Mouse (Mus musculus) large intestine, adult 2 months (tissue): ENCODE measurements at regions not wholly inside any gene's neighbourhood (a gene's known extent, or its start where the extent isn't known, plus 50 kb on each side); places are given as distances from the start of the nearest gene placed in this dataset.

Experiments used
- DNase-seq: peaks from one replicate; pipeline ENCODE4 v3.0.0-alpha.2; 2012; ENCODE audit warnings: low read depth, low spot score
- WGBS: fragments of 180-500 bp; shearing (Covaris S2); methylation state at CpG from one replicate; pipeline ENCODE4 v1.1.7; 2018; 5-methylcytosine and 5-hydroxymethylcytosine counted together

DNA sequence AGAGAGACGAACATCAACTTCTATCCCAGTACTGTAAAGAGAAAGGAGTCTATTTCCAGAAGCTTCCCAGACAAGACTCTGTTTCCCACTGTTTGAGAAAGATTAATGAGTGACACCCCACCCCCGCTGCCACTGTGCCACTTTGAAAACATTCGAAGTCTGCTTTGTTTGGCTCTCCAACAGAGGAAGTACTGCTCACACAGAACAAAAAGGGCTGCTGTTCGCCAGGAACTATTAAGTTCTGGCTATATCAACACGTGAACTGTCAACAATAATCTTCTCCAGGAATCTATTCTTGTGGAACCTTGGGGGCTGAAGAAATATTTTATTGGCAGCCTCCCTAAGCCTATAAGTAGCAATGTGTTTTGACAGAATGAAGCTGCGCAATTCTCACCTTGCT lies 144.7 kb upstream of the Flrt2 start:
- no peak for DNase-seq
- 13% methylated on average over 6 of the region's 6 CpGs for WGBS

DNA sequence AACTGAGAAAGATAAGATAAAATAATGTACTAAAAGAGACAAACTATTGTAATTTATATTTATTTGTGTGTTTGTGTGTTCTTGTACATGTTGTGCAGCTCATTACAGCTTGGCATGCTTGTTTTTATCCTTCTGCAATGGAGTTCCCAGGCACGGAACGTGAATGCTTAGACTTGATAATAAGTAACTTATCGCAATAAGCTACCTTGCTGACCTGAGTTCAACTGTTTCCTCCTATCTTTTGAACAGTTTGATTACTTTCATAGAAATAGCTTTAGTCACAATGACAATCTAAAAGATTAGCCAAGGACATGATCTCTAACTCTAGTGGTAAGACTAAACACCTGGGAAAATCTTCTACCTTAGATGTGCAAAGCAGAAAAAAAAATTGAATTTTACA lies 138.9 kb upstream of the Flrt2 start:
- WGBS: 40% methylated on average over 3 of the region's 3 CpGs
- DNase-seq: no peak

DNA sequence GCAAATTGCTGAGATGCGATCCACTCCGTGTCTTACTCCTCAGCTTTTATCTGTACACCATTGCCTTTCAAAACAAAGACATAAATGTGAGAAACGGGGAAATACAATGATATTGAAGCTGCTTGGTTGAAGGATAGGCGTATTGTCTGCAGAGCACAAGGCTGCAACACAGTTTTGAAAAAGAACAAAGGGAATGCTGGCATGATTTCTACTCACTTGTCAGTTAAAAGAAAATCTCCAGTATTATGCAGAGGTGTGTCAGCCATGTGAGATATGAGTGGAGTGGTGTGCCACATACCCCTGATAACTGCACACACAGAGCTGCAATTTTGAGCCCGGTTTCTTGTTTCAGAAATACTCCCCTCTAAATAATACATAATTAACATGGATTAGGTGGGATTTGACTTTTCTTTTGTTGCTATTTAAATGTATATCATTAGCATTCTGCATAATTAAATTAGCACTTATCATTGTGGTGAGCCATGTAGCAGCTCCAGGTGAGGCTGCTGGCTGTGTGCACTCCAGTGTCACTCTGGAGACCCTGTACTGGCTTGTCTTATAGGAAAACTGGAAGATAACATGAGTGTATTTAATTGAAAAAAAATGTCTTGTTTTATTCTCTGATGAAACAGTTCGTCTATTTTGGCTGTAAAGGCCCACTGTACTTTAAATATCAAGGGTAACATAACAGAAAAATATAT lies 133.2 kb upstream of the Flrt2 start:
- 80% methylated on average over 6 of the region's 6 CpGs for WGBS
- no peak for DNase-seq

DNA sequence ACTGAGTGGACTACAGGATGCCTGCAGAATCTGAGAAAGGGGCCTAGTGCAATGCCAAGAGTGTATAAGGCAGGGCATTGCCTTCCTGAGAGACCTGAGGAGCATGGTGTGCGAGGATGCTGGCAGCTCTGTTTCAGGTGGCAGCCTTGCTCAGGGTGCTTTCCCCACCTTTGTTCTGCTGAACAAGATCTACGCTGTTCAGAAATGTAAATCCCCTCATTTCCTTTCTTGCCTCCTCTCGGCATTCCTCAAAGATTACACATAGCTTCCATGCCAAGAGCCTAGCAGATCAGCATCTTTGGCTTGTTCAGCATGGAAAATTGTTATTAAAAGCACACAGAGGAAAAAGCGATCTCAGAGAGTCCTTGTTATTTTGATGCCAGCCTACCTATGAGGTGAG lies 128.6 kb upstream of the Flrt2 start:
- WGBS: 59% methylated on average over 4 of the region's 4 CpGs
- no peak for DNase-seq

DNA sequence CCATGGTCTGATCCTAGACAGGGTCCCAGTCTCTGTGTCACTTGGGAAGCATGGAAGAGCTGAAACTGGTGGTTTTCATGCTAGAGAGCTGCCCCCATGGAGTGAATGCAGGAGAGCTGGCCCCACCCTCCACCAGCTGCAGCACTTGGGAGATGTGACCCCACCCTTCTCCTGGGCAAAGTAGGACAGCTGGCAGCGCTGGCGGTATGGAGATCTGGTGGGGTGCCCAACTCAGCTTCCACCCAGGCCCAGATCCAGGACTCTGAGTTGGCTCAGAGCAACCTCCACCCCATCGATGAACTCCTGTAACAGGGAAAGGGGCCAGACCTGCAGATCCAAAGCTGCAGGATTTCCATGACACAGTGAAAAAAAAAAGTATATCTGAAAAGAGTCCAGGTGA lies 115.3 kb upstream of the Flrt2 start:
- WGBS: 37% methylated on average over 3 of the region's 3 CpGs
- DNase-seq: no peak

DNA sequence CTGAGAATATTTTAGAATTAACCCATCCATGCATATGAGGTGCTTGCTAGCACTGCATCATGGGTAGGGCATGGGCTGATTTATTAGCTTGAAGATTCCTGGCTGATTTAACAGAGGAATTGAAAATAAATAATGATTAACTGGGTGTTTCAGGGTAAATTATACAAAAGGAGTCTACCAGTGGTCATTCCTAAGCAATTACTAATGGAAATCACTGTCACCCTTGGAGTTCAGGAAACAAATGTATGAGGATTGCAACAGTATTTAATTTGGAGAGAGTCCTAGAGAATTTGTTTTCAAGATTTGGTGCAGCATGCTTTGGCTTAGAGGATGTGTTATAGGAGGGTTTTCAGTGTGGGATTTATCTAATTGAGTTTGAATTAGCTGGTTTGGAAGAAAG lies 103.0 kb upstream of the Flrt2 start:
- DNase-seq: no peak

DNA sequence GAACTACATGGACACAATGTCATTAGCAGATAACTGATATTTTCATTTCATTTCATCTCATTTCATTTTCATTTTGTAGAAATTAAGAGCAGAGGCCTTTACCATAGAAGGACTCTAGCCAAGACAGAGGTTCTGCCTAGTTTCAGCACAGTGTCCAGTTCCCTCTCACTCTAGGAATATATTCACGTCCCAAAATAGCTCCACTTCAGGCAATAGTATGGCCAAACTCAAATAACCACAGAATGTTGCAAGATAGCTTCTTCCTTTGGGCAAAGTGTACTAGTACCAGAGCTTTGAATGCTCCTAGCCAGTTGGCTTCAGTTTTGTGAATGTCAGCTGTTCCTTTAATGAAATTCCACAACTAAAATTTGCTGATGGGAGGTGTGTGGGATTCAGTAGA lies 72.7 kb upstream of the Flrt2 start:
- DNase-seq: no peak
- 70% methylated on average over 1 of the region's 1 CpGs for WGBS

DNA sequence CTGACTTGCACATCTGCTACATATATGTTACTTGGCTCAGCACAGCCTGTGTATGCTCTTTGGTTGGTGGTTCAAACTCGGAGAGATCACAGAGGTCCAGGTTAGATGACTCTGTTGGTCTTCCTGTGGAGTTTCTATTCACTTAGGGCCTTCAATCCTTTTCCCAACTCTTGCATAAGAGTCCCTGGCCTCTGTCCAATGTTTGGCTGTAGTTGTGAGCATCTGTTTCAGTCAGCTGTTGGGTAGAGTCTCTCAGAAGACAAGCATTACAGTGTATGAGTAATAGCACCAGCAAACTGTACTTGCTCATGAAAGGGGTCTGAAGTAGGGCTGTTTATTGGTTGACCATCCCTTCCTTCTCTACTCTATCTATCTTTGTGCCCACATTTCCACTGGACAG lies 61.0 kb upstream of the Flrt2 start:
- DNase-seq: no peak
- WGBS: 72% methylated on average over 1 of the region's 1 CpGs

DNA sequence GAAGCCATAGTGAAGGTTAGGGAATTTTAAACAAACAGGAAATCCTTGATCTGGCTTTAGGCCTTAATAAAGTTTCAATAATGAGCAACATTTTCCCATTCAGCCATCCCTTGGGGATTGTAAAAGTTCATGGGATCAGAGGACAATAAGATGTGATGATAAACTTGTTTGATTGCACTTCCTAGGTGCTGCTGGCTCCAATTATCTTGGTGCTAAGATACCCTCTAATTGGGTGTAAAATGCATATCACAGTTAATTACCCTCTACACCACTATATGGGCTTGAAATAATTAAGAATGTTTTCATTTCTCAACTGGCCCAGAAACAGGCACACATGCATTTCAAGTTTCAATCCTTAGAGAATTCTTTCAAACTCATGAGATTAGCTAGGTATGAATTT lies 55.4 kb upstream of the Flrt2 start:
- no peak for DNase-seq

DNA sequence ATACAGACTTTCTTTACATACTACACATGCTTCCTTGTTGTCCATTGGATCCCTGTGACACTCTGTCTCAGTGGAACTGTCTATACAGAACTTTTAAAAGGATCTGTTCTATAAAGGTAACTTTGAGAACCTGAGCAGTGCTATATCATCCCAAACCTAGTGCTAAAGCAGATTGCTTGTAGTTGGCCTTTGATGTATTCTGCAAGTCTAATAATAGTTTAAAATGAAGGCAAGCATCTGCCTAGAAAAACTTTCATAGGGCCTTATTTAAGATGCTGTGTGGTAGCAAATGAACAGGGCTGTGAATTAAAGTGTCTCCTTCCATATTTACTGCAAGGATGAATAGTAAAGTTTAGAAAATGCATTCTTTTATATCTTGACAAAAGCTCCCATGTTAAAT lies 52.1 kb upstream of the Flrt2 start:
- DNase-seq: no peak

DNA sequence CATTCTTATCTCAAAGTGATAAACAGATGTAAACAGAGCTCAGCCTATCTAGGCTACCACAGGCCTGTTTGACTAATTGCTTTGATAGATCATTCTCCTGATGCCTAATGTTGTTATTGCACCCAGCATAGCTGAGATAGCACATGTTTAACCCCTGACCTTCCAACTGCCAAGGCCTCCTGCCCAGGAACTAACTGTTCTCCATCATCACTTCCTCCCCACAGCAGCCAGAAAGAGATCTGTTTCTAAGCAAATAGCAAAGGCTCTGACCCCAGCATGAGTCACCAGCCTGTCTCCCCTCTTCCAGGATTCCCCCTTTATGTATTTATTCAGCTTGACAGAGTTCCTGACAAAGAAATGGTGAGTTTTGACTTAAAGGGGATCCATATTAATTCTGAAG lies 50.4 kb upstream of the Flrt2 start:
- DNase-seq: no peak
